Mouse (Mus musculus) CH12.LX (cell line): ENCODE results near the gene Rfx4. TPM values are rescaled to one million over a fixed set of nuclear protein-coding genes. Genes with fewer than 3 reads are reported as not detected.

Experiments used
- DNase-seq: peaks from one replicate; pipeline ENCODE4 v3.0.0-alpha.2; 2013; ENCODE audit errors: extremely low read depth
- H3K27ac ChIP-seq: 2 replicates; pipeline ENCODE4 v1.5.1; 2012; ENCODE audit warnings: low read depth, mild to moderate bottlenecking, control low read depth, moderate library complexity; ENCODE audit not compliant: insufficient read depth
- H3K27me3 ChIP-seq: replicated peaks from 2 replicates; pipeline ENCODE3; 2012; ENCODE audit warnings: inconsistent platforms
- H3K36me3 ChIP-seq, 2 experiments: replicated peaks in 1 of 2; 2 replicates each; pipeline versions ENCODE3 to v1.6.1; 2012; ENCODE audit warnings: inconsistent platforms in 1 of 2, low read length in 1 of 2, mild to moderate bottlenecking in 1 of 2, mixed read lengths in 1 of 2, moderate library complexity in 1 of 2; ENCODE audit not compliant: control insufficient read depth in 1 of 2, insufficient read depth in 1 of 2
- H3K4me1 ChIP-seq, 2 experiments: 2 replicates each; pipeline ENCODE4 v1.6.1; 2012; ENCODE audit warnings: inconsistent platforms in 1 of 2, moderate library complexity in 1 of 2; ENCODE audit not compliant: insufficient read depth in 2 of 2, control insufficient read depth in 1 of 2
- H3K4me2 ChIP-seq: 2 replicates; pipeline ENCODE4 v1.6.1; 2012; ENCODE audit warnings: low read depth, mild to moderate bottlenecking, control low read depth; ENCODE audit not compliant: poor library complexity, insufficient read depth, severe bottlenecking
- H3K4me3 ChIP-seq, 3 experiments: fragments of 150-350 bp in 1 of 3; sonication (generic) in 1 of 3; replicated peaks in 1 of 3; 2 replicates each; pipeline versions ENCODE3 to v1.5.1; 2011 to 2012; ENCODE audit warnings: low read depth in 2 of 3, low read length in 2 of 3, mild to moderate bottlenecking in 2 of 3, moderate library complexity in 2 of 3, control low read depth in 1 of 3, improper control_type of control experiment in 1 of 3, inconsistent platforms in 1 of 3, mixed read lengths in 1 of 3; ENCODE audit not compliant: poor library complexity in 1 of 3
- H3K79me2 ChIP-seq: replicated peaks from 2 replicates; pipeline ENCODE4 v1.6.1; 2012; ENCODE audit warnings: mild to moderate bottlenecking, moderate library complexity; ENCODE audit not compliant: control insufficient read depth, poor library complexity, insufficient read depth, severe bottlenecking; ENCODE audit errors: extremely low read depth
- H3K9ac ChIP-seq: 2 replicates; pipeline ENCODE4 v1.6.1; 2012; ENCODE audit warnings: low read depth, mild to moderate bottlenecking, control low read depth, moderate library complexity; ENCODE audit not compliant: insufficient read depth
- H3K9me3 ChIP-seq: replicated peaks from 2 replicates; pipeline ENCODE3; 2012; ENCODE audit warnings: low read length, inconsistent platforms, mixed read lengths
- BHLHE40 ChIP-seq: IDR thresholded peaks from 2 replicates; pipeline ENCODE4 v1.6.1; 2011; ENCODE audit warnings: mild to moderate bottlenecking, low read depth, low read length, improper control_type of control experiment
- CHD1 ChIP-seq: IDR thresholded peaks from 2 replicates; pipeline ENCODE4 v1.6.1; 2012; ENCODE audit warnings: low read depth, low read length, improper control_type of control experiment, inconsistent platforms
- CTCF ChIP-seq, 2 experiments: IDR thresholded peaks in 1 of 2; conservative IDR thresholded peaks in 1 of 2; 2 replicates each; pipeline ENCODE4 v1.5.1; 2011 to 2012; ENCODE audit warnings: low read depth in 2 of 2, low read length in 2 of 2, improper control_type of control experiment in 1 of 2, inconsistent platforms in 1 of 2, mild to moderate bottlenecking in 1 of 2, moderate library complexity in 1 of 2
- E2F4 ChIP-seq: IDR thresholded peaks from 2 replicates; pipeline ENCODE4 v1.6.1; 2011; ENCODE audit warnings: low read depth, low read length, improper control_type of control experiment; ENCODE audit not compliant: insufficient replicate concordance
- ELF1 ChIP-seq: IDR thresholded peaks from 2 replicates; pipeline ENCODE4 v1.6.1; 2014; ENCODE audit warnings: low read depth, mild to moderate bottlenecking, inconsistent platforms, low read length, improper control_type of control experiment
- EP300 ChIP-seq: IDR thresholded peaks from 2 replicates; pipeline ENCODE4 v1.6.1; 2011; ENCODE audit warnings: low read length, improper control_type of control experiment
- ETS1 ChIP-seq: conservative IDR thresholded peaks from 2 replicates; pipeline ENCODE4 v1.6.1; 2012; ENCODE audit warnings: low read depth, mild to moderate bottlenecking, inconsistent platforms, low read length, improper control_type of control experiment, moderate library complexity
- GABPA ChIP-seq: IDR thresholded peaks from 2 replicates; pipeline ENCODE4 v1.6.1; 2012; ENCODE audit warnings: low read depth, low read length, improper control_type of control experiment, inconsistent platforms; ENCODE audit not compliant: insufficient replicate concordance
- HCFC1 ChIP-seq: IDR thresholded peaks from 2 replicates; pipeline ENCODE4 v1.6.1; 2012; ENCODE audit warnings: low read depth, mild to moderate bottlenecking, inconsistent platforms, low read length, improper control_type of control experiment
- IRF4 ChIP-seq: IDR thresholded peaks from 2 replicates; pipeline ENCODE4 v1.6.1; 2014; ENCODE audit warnings: low read depth, mild to moderate bottlenecking, inconsistent platforms, low read length, improper control_type of control experiment
- JUN ChIP-seq: IDR thresholded peaks from 2 replicates; pipeline ENCODE4 v1.6.1; 2011; ENCODE audit warnings: low read depth, mild to moderate bottlenecking, low read length, improper control_type of control experiment, moderate library complexity; ENCODE audit not compliant: insufficient read depth
- MAFK ChIP-seq: IDR thresholded peaks from 2 replicates; pipeline ENCODE4 v1.6.1; 2011; ENCODE audit warnings: low read length, improper control_type of control experiment; ENCODE audit not compliant: insufficient replicate concordance
- MAX ChIP-seq: IDR thresholded peaks from 2 replicates; pipeline ENCODE4 v1.6.1; 2011; ENCODE audit warnings: low read length, improper control_type of control experiment
- MAZ ChIP-seq: IDR thresholded peaks from 2 replicates; pipeline ENCODE4 v1.6.1; 2012; ENCODE audit warnings: low read depth, mild to moderate bottlenecking, inconsistent platforms, low read length, improper control_type of control experiment, moderate library complexity
- MEF2A ChIP-seq: IDR thresholded peaks from 2 replicates; pipeline ENCODE4 v1.6.1; 2014; ENCODE audit warnings: low read depth, mild to moderate bottlenecking, inconsistent platforms, low read length, improper control_type of control experiment, borderline replicate concordance
- MXI1 ChIP-seq: IDR thresholded peaks from 2 replicates; pipeline ENCODE4 v1.6.1; 2011; ENCODE audit warnings: mild to moderate bottlenecking, low read depth, low read length, improper control_type of control experiment
- MYC ChIP-seq: IDR thresholded peaks from 2 replicates; pipeline ENCODE4 v1.6.1; 2011; ENCODE audit warnings: low read depth, mild to moderate bottlenecking, improper control_type of control experiment, low read length
- NRF1 ChIP-seq: IDR thresholded peaks from 2 replicates; pipeline ENCODE4 v1.6.1; 2014; ENCODE audit warnings: low read depth, mild to moderate bottlenecking, inconsistent platforms, low read length, improper control_type of control experiment, moderate library complexity
- PAX5 ChIP-seq: IDR thresholded peaks from 2 replicates; pipeline ENCODE4 v1.6.1; 2012; ENCODE audit warnings: low read length, inconsistent platforms, mixed read lengths
- POLR2A ChIP-seq: IDR thresholded peaks from 2 replicates; pipeline ENCODE4 v1.6.1; 2011; ENCODE audit warnings: low read depth, mild to moderate bottlenecking, improper control_type of control experiment, low read length
- RAD21 ChIP-seq: IDR thresholded peaks from 2 replicates; pipeline ENCODE4 v1.6.1; 2011; ENCODE audit warnings: low read depth, mild to moderate bottlenecking, low read length, improper control_type of control experiment, moderate library complexity
- SIN3A ChIP-seq: IDR thresholded peaks from 2 replicates; pipeline ENCODE4 v1.6.1; 2012; ENCODE audit warnings: low read length, improper control_type of control experiment, inconsistent platforms
- SMC3 ChIP-seq: IDR thresholded peaks from 2 replicates; pipeline ENCODE4 v1.6.1; 2011; ENCODE audit warnings: low read depth, low read length, improper control_type of control experiment
- TBP ChIP-seq: conservative IDR thresholded peaks from 2 replicates; pipeline ENCODE4 v1.6.1; 2011; ENCODE audit warnings: low read depth, low read length, improper control_type of control experiment
- UBTF ChIP-seq: IDR thresholded peaks from 2 replicates; pipeline ENCODE4 v1.6.1; 2012; ENCODE audit warnings: low read depth, mild to moderate bottlenecking, inconsistent platforms, low read length, improper control_type of control experiment, moderate library complexity
- USF1 ChIP-seq: IDR thresholded peaks from 2 replicates; pipeline ENCODE4 v1.6.1; 2014; ENCODE audit warnings: low read depth, mild to moderate bottlenecking, inconsistent platforms, low read length, improper control_type of control experiment
- USF2 ChIP-seq: conservative IDR thresholded peaks from 2 replicates; pipeline ENCODE4 v1.6.1; 2011; ENCODE audit warnings: low read depth, low read length, improper control_type of control experiment
- ZC3H11A ChIP-seq: IDR thresholded peaks from 2 replicates; pipeline ENCODE4 v1.6.1; 2012; ENCODE audit warnings: low read depth, mild to moderate bottlenecking, inconsistent platforms, low read length, improper control_type of control experiment
- ZMIZ1 ChIP-seq: IDR thresholded peaks from 2 replicates; pipeline ENCODE4 v1.6.1; 2012; ENCODE audit warnings: low read depth, mild to moderate bottlenecking, inconsistent platforms, low read length, improper control_type of control experiment
- dilution Hi-C: fragments of 300-500 bp; cut with MboI; formaldehyde crosslinking; loops from 2 replicates; pipeline ENCODE4 v1.14.3; 2020; ENCODE audit warnings: low sequenced_read_pairs; ENCODE audit not compliant: extremely low pct_unique_long_range_greater_than_20kb, extremely low pct_ligation_motif_present
- in situ Hi-C: fragments of 300-500 bp; cut with MboI; formaldehyde crosslinking; loops from 3 replicates; pipeline ENCODE4 v1.14.3; 2019; ENCODE audit warnings: low sequenced_read_pairs, low pct_ligation_motif_present, low pct_unique_long_range_greater_than_20kb, mixed read lengths
- polyA plus RNA-seq: library from polyadenylated mRNA; unstranded; fragments of >175 nt; gene quantifications from 2 replicates; pipeline ENCODE4 v1.2.1, GENCODE M21; 2012; ENCODE audit warnings: low read depth; ENCODE audit not compliant: insufficient read length
- total RNA-seq, 2 experiments: library from RNA; depleted of rRNA; stranded (reverse); fragments of 300-350 nt in 1 of 2; fragments of >200 nt in 1 of 2; gene quantifications; 2 replicates each; pipeline ENCODE4 v1.2.3; 2012 to 2014

The Rfx4 gene
- total and polyA plus RNA-seq, 3 experiments: 0.04 TPM; not detected in 2

DNA sequence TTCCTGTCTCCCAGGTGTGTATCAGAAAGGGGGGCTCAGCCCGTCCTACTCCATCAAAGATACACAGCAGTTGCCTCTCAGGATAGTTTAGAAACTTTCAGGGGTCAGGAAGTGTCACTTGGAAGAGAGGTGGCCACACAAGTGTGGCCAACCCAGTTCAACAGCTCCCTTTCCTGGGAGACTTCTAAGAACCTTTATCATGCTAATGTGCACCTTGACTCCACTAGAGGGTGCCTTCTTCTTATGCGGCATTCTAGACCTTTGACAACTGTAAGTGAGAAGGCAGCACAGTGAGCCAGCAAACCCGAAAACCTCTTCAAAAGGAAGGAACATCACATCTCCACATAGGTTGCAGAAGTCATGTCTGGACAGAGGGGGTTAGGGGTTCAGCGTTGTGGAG lies 80.2 kb downstream of the Rfx4 start:
- Histone ChIP-seq H3K9me3 (no peaks in the 10 kb centered on the region), H3K4me2 (peak overlapping the region; percentile 26; the same call in 1 of the 2 replicates), H3K4me1 (peaks cover 8 to 21% of the 10 kb centered on the region in 2 experiments; a peak in 3 of 4 replicates)
- TF ChIP-seq MXI1 (no peak), USF1 (no peak), TBP (no peak), CTCF (conservative IDR thresholded peaks at IDR 0.05 in 1 of 2, IDR thresholded peaks at IDR 0.05 in 1 of 2; ENCODE audit: low read depth in 2 of 2, low read length in 2 of 2) (peak; percentile 26 to 79; a peak in 2 of 4 replicates), NRF1 (no peak), CHD1 (no peak), SIN3A (no peak), IRF4 (no peak), RAD21 (peak; percentile 79), MAZ (no peak), ZC3H11A (no peak; the same call in 1 of the 2 replicates), E2F4 (no peak), UBTF (no peak), MAX (no peak), SMC3 (peak; percentile 82), BHLHE40 (no peak), ETS1 (no peak), HCFC1 (no peak)
- TF ChIP-seq, all 38 proteins: peak for 3
- H3K9ac ChIP-seq: no peak overlapping the region
- DNase-seq: peak; percentile 67
- peaks cover 2% of the 10 kb centered on the region for H3K27me3 ChIP-seq
- in situ Hi-C loops (loop anchor here (10.0 kb wide), 1 partner anchor 209 kb away; no protein-coding TSS in a partner anchor), dilution Hi-C loops (no loop called here)
- no peak overlapping the region for H3K4me3 ChIP-seq
- H3K79me2 ChIP-seq: no peaks in the 10 kb centered on the region
- H3K36me3 ChIP-seq: no peaks in the 10 kb centered on the region
- H3K27ac ChIP-seq: no peak overlapping the region

DNA sequence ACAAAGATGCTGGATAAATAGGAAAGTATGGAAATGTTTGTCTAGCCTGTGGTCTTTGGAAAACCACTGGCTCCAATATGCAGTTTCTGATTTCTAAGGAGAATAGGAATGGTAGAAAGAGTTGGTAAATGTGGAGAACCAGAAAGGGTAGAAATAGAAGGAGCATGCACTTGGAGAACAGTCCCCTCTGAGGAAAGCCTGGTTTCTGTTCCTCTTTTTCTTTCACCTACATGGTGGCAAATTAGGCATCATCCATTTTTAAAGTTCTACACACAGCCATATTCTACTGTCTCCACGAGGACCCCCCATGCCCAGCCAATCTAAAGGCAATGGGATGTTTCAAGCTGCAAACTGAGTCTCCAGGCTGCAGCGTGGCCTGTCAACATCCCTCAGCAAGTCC lies 81.5 kb downstream of the Rfx4 start:
- peaks cover 8 to 21% of the 10 kb centered on the region in 2 experiments; a peak in 3 of 4 replicates for H3K4me1 ChIP-seq
- H3K4me2 ChIP-seq: no peak overlapping the region
- no peaks in the 10 kb centered on the region for H3K9me3 ChIP-seq
- H3K27ac ChIP-seq: no peak overlapping the region
- TF ChIP-seq MXI1: no peak
- peak; percentile 84 for TF ChIP-seq EP300
- TF ChIP-seq PAX5: no peak
- no peak for TF ChIP-seq JUN
- no peak for TF ChIP-seq GABPA
- peak; percentile 87 for TF ChIP-seq IRF4
- TF ChIP-seq SIN3A: no peak
- no peak for TF ChIP-seq E2F4
- TF ChIP-seq MAZ: no peak
- TF ChIP-seq MAFK: no peak
- TF ChIP-seq ZMIZ1: no peak
- TF ChIP-seq CTCF (conservative IDR thresholded peaks at IDR 0.05 in 1 of 2, IDR thresholded peaks at IDR 0.05 in 1 of 2; ENCODE audit: low read depth in 2 of 2, low read length in 2 of 2): no peak
- TF ChIP-seq POLR2A: no peak
- TF ChIP-seq USF2: no peak
- TF ChIP-seq MEF2A: peak; percentile 21; the same call in 1 of the 2 replicates
- no peak for TF ChIP-seq TBP
- TF ChIP-seq MYC: peak; percentile 42; the same call in 1 of the 2 replicates
- TF ChIP-seq ELF1: no peak
- TF ChIP-seq, all 38 proteins: peak for 4
- H3K4me3 ChIP-seq: no peak overlapping the region
- no peaks in the 10 kb centered on the region for H3K36me3 ChIP-seq
- in situ Hi-C loops: loop anchor here (10.0 kb wide), 1 partner anchor 207 kb away; no protein-coding TSS in a partner anchor
- H3K27me3 ChIP-seq: peaks cover 4% of the 10 kb centered on the region
- dilution Hi-C loops: no loop called here
- no peaks in the 10 kb centered on the region for H3K79me2 ChIP-seq
- peak; percentile 21 for DNase-seq
- H3K9ac ChIP-seq: no peak overlapping the region
